Mouse (Mus musculus) frontal cortex, postnatal 10 days (tissue): ENCODE data around the gene Gm11596.
"Not testable (repeated sequence)": the region's sequence is repeated elsewhere in the genome, so short reads cannot be mapped to it uniquely, and the experiment has no call there.

Experiments
- DNase-seq, 2 experiments: peaks; one replicate each; pipeline ENCODE4 v3.0.0; 2022; ENCODE audit warnings: low spot score in 2 of 2, mixed read lengths in 1 of 2

The Gm11596 gene

DNA sequence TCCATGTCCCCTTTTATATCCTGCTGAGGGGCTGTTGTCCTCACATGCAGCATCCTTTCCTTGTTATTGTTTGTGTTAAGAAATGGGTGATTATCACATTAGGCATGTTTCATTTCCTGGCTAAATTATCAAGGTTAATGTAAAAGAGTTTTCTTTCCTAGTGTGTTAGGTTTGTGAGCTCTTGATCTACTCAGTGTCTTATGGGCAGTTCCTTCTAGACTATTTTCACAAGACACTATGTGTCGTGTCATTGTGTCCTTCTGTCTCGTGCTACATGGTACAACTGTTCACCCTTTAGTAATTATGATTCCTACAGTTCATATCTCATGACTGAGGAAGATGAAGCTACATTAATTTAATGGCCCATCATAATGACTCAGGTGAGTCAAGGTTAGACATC, at the start of gene Gm11596:
Gm11596 (minus strand) TSS at position 101 of the 400 bp plus-strand sequence.
- no peak for DNase-seq

DNA sequence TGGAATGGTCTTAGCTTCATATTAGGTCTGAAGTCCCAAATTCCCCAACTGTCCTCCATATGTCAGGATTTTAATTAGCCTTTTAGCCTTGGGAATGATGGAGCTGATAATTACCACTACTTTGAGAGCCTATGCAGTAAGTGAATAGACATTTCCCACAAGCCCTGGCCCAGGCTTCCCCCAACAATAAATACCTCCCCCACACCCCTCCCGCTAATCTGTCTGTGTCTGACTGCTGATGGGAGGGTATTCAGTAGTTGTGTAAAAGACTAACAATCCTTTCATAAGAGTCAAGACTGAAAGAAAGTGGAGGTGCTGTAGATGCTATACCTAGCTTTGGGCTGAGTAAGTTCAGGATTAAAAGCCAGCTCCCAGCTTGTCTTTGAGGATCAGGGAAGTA, 48.9 kb upstream of the Gm11596 start:
- no peak for DNase-seq

DNA sequence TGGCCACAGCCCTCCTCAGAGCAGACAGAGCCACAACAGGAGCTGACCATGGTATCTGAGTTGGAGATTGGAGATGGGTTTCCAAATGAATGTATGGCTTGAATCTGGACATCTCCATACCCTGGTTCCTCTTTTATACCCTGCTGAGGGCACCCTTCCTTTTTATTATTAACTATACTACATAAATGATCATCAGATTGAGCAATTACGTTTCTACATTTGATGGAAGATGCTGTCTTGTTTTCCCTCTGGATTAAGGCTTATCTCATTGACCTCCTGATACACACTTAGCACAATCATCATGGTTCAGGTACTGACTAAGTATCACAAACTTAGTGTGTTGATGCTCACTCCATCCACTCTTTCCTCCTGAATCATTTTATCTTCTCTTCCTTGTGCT, 44.7 kb upstream of the Gm11596 start, which contains the start of gene 2300003K06Rik:
2300003K06Rik (minus strand) TSS at position 101 of the 400 bp plus-strand sequence.
- no peak for DNase-seq

GRCm38 (mm10) chr11:99815566-99815965, 22.3 kb upstream of the Gm11596 start, which contains the start of gene Gm11564:
Gene Gm11564, minus strand, starts transcription at chr11:99815666.
- DNase-seq: not testable (repeated sequence)

- DNase-seq: not testable (repeated sequence)
Measured at GRCm38 (mm10) chr11:99809792-99810191, 16.5 kb upstream of the Gm11596 start, which contains the start of gene Krtap4-13. Gene Krtap4-13, minus strand, starts transcription at chr11:99809892.

DNA sequence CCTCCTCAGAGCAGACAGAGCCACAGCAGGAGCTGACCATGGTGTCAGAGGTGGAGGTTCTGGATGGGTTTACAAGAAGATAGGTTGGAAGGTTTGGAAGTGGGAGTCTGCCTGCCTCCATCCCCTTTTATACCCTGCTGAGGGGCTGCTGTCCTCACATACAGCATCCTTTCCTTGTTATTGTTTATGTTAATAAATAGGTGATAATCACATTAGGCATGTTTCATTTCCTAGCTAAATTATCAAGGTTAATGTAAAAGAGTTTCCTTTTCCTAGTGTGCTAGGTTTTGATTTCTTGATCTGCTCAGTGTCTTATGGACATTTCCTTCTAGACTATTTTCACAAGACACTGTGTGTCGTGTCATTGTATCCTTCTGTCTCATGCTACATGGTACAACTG, 11.1 kb upstream of the Gm11596 start, which contains the start of gene Gm11554:
Gm11554 (minus strand) TSS at position 101 of the 400 bp plus-strand sequence.
- not testable (repeated sequence) for DNase-seq

GRCm38 (mm10) chr11:99798832-99799231, 5.6 kb upstream of the Gm11596 start, which contains the start of gene Gm11569:
Gene Gm11569, minus strand, starts transcription at chr11:99798932.
- DNase-seq: not testable (repeated sequence)

GRCm38 (mm10) chr11:99784900-99785299, 8.4 kb downstream of the Gm11596 start, which contains the start of gene Krtap4-9:
Gene Krtap4-9, plus strand, starts transcription at chr11:99785200.
- not testable (repeated sequence) for DNase-seq

GRCm38 (mm10) chr11:99780604-99781003, 12.7 kb downstream of the Gm11596 start, which contains the start of gene Krtap4-8:
Gene Krtap4-8, minus strand, starts transcription at chr11:99780704.
- DNase-seq: no peak

- DNase-seq: no peak
Measured at GRCm38 (mm10) chr11:99778401-99778800, 14.9 kb downstream of the Gm11596 start.

DNA sequence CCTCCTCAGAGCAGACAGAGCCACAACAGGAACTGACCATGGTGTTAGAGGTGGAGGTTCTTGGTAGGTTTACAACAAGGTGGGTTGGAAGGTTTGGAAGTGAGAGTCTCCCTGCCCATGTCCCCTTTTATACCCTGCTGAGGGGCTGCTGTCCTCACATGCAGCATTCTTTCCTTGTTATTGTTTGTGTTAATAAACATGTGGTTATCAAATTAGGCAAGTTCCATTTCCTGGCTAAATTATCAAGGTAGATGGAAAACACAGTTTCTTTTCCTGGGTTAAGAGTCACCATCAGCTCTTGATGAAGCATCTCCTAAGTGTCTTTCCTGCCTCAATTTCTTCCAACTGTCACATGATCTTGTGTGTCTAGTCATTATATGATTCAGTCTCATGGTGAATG, 20.5 kb downstream of the Gm11596 start, which contains the start of gene Gm11595:
Gm11595 (minus strand) TSS at position 101 of the 400 bp plus-strand sequence.
- DNase-seq: not testable (repeated sequence)

DNA sequence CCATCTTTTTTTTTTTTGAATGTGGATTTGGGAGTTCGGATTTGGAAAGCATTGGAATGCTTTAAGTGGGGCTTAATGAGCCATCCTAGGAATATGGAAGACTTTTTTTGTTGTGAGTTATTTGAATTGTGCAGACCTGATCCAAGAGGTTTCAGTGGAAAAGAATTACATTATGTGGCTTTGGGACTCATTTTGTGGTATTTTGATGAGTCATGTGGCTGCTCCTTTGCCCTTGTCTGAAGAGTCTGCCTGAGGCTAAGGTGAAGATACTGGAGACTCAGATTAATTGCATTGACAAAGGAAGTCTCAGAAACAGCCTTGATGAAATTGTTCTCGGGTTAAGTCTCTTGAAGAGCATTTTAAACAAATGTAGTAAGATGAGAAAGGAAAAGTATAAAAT, 24.9 kb downstream of the Gm11596 start:
- DNase-seq: no peak

- no peak for DNase-seq
Measured at GRCm38 (mm10) chr11:99758877-99759276, 34.4 kb downstream of the Gm11596 start.

DNA sequence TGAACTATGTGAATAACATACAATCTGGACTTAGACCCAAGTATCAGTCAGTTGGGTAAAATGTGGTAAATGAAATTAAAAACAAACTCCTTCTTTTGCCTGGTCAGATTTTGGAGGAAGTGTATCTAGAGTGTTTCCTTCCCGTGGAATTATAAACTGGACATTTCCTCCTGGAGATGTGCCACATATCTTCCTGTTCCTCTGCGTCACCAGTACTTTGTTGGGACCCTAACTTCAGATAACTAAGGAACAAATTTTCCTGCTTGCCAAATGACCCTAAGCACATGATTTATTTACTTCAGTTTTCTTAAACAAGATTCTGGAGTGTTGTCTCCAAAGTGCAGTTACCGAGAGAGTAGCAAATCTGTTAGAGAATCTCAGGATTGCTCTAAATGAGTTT, 49.3 kb downstream of the Gm11596 start:
- no peak for DNase-seq
